Mouse (Mus musculus): ENCODE measurements around the gene Ndufaf3.
"Not testable (repeated sequence)": the region's sequence is repeated elsewhere in the genome, so short reads cannot be mapped to it uniquely, and the experiment has no call there.

The Ndufaf3 gene

DNA sequence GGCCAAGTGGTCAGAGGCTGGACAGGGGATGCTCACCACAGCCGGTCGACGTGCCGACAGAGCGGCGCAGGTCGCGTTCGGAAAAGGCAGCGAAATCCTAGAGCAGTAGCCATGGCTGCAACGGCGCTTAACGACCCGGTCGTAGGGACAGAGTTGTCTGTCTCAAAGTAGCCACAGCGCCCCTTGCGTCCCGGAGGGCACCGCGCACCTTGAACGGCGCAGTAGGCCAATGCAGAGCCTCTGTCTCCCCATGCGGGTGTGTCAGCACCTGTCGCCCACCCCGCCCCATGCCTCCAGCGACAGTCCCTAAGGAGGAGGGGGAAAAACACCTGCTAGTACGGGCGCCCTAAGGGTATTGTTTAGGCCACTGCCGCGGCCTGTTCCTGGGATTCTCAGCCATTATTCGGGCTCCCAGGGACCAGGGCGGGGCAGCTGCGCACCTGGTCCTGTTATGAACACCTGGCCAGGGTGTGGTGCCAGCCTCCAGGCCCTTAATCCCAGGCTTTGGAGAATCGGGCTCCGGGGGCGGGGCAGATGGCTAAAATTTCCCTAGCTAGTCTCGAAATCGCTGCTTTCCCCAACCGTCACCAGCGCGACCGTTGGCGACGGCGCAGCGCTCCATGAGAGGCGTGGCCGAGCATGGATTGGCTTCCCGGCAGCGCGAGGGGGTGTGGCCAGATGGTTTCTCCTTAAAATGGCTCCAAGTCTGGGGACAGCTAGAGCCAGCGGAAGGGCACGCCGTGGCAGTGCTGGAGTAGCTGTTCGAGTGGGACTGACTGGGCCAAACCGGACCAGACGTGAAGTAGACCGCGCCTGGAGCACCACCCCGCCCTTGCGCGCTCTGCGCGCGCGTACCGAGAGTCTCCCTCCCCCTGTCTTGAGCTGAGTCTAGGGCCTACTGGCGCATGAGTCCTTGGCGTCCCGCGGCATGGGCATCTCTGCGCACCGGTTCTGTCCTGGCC, at the start of gene Ndufaf3:
Gene Ndufaf3 (minus strand): TSS at position 620 of the 962 bp plus-strand sequence.
- peak; percentile 94 for DNase-seq (ENCODE audit: low spot score)

DNA sequence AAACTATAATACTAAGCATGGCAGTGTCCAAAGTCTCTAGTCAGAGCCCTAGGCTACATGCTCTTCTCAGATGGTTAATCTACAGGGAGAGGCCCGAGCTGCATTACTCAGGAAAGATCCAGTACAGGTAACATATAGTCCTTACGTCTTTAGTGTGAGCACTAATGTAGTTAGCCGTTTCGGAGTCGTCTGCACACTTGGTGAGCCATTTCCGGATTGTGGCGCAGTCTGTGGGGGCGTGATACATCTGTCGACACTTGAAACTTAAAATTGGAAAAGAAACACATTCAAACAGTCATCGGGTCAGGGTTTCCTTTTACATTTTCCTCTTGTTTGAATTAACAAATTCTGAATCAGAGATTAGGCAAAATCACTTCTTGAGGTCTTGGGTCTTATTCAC, 44.3 kb upstream of the Ndufaf3 start:
- DNase-seq (ENCODE audit: low spot score) = no peak

DNA sequence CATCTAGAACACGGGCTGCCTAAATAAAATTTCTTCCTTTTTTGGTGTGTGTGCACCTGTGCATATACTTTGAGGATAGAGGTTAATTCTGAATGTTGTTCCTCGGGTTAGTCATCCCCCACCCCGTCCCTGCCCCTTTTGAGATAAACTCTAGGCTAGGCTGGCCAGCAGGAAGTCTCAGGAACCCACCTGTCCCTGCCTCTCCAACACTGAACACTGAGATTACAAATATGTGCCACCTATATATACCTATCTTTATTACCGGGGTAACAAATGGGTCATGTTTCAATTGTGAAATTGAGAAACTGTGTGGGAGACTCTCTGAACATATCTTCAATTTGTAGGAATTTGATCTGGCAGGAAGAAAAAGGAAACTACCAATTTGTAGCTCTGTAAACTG, 41.7 kb upstream of the Ndufaf3 start:
- DNase-seq (ENCODE audit: low spot score) = no peak

DNA sequence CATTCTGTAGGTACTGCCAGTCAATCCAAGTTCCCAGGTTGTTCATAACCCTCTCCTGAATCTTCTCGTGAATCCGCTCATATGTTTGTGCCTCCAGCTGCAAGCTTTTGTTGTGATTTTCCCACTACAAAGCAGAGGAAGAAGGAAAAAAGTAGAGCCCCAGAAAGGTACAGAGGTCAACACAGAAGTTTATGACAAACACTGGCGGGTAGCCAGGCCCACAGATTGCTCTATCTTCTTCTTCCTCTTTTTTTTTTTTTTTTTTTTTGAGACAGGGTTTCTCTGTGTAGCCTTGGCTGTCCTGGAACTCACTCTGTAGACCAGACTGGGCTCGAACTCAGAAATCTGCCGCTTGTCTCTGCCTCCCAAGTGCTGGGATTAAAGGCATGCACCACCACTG, 40.7 kb upstream of the Ndufaf3 start:
- not testable (repeated sequence) for DNase-seq (ENCODE audit: low spot score)

DNA sequence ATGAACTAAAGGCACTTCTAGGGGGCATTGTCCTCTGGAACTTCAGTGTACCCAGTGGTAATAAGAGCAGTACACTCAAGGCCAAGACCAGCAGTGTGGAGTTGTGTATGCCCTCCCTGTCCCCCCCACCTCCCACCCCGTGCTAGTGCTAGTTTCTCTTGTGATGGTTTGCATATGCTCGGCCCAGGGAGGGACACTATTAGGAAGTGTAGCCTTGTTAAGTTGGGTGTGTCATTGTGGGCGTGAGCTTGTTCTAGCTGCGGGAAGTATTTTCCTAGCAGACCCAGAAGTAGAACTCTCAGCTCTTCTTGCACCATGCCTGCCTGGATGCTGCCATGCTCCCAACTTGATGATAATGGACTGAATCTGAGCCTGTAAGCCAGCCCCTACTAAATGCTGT, 34.8 kb upstream of the Ndufaf3 start:
- DNase-seq (ENCODE audit: low spot score) = no peak

DNA sequence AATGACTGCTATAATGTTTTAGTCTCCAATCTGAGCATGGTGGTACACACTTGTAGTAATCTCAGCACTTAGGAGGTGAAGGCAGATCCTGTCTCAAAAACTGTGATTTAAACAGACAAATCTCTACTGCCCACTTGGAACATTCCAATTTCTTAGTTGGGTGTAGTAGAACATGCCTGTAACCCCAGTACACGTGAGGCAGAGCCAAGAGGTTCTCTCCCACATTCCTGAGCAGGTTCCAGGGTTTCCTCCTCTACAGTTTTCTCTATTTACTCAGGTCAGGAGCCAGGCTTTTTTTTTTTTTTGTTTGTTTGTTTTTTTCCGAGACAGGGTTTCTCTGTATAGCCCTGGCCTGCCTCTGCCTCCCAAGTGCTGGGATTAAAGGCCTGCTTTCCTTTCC, 32.8 kb upstream of the Ndufaf3 start:
- no peak for DNase-seq (ENCODE audit: low spot score)

DNA sequence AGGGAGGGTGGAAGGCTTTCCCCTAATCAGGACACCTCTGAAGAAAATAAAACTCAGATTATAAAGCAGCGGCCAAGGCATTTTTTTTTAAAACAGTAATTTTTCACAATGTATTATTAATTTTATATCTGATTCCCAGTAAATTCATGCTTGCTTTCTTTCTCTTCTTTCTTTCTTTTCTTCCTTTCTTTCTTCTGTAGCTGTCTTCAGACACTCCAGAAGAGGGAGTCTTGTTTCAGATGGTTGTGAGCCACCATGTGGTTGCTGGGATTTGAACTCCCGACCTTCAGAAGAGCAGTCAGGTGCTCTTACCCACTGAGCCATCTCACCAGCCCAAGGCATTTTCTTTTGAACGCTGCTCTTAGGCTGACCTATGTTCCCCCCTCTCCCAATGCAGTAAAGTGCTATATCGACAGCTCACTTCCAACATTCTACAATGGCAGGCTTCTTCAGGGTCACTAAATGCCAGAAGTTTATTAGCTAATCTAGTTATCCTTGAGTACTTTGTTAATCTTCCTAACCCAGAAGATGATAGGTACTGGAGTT, 31.9 kb upstream of the Ndufaf3 start:
- no peak for DNase-seq (ENCODE audit: low spot score)

DNA sequence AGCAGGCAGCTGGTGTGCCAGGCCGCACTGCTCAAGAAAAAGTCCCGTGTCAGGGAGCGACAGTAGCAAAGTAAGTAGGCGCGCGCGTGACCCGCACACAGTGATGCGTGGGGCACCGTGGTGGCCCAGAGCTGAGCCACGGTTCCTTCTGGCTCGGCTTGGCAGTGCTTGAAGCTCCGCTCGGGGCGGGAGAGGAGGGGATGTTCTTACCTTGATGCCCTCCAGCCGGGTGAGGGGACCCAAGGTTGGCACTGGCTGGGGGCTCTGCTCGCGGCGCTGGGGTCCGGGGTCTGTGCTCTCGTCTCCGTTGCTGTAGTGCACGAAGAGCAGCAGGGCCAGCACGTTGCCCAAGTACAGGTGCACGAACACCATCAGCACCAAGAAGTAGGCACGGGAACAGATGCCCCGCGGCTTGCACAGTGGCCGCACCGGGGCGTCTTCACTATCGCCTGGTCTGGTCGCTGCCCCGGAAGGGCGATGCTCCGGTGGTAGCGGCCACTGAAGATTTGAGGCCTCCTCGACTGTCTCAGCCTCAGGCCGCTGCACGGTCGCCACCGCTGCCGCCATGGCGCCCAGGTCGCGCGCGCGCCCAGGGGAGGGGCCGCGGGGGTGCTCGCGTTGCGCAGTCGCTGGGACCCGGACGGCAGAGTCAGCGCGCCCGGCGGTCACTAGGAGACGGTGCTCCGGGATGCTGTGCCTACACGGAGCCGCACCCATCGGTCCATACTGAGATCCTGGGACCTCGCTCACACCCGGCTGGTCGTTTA, 29.9 kb upstream of the Ndufaf3 start, which contains the start of gene P4htm:
Gene P4htm (minus strand): TSS at position 670 of the 767 bp plus-strand sequence.
- DNase-seq (ENCODE audit: low spot score) = peak; percentile 31

DNA sequence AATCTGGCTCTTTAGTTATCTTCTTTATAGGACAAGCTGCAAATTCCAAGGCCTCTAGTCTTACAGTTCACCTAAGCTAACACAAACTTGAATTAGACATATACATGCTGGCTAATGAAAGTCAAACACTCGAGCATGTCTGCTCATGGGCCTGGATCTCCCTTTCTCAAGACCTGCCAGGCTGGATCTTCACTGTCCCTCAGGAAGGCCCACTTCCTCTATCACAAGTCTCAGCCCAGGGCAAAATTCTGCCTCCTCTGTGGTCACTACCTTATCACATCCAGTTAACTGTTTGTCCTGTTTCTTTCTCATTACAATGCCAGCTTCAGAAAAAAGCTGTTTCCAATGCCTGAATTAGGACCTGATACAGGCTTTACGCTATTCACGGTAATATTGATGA, 27.1 kb upstream of the Ndufaf3 start:
- no peak for DNase-seq (ENCODE audit: low spot score)

DNA sequence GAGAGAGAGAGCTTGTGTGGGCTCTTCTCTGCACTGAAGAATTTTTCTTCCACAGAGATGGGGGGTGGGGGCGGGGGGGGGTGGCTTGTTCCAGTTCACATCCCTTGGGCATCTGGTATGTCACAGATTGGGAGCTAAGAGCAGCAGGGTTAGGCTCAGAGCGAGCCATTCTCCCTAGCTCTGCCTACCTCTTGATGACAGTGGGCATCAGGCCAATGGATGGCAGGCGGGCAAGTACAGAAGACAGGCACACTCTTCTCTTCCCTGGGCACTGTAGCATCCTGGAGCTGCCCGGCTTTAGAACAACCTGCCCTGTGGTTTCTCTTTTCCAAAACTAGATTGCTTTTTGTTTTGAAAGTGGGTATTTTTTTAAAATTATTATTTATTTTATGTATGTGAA, 24.2 kb upstream of the Ndufaf3 start:
- DNase-seq (ENCODE audit: low spot score) = no peak

DNA sequence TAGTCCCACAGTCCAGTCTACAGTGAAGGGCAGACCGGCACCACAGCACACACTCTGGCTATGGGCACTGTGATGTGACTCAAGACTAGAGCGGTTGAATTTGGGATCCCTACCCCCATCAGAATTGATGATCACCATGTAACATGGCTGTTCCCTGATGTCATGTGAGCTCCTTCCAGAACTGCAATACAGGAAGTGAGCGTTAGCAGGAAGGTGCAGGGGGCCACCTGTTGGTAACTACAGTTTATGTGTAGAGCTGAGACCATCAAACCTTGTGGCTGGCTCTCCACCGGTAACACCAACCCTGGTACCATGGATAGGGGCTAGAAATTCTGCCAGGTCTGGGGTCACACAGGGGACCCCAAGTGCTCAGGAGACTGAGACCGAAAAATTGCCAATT, 22.0 kb upstream of the Ndufaf3 start:
- DNase-seq (ENCODE audit: low spot score) = no peak

DNA sequence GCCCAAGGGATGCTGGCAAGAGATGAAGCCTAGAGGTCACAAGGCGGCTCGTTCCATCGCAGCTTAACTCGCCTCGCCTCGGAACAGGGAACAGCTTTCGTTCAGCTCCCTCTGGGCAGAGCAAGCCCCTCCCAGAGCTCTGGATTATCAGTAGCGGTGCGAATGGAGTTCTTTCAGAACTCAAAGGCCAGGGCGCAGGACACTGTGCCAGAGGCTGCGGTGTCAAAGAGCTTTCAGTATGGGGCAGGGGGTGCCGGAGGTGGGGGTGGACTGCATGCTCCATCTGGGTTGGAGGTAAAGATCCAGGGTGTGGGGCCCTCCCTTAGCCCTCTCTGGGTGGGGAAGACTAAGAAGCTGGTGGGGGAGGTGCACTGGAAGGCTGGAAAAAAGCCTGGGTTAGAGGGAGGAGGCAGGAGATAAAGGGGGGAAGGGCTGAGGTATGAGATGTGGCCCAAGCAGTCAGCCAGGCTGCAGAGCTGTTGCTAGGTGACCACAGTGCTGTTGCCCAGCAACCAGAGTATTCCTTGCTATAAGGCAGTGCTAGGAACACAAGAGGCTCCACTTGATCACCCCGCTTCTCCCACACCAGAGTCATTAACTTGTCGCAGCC, 20.4 kb upstream of the Ndufaf3 start:
- DNase-seq (ENCODE audit: low spot score) = peak; percentile 81

DNA sequence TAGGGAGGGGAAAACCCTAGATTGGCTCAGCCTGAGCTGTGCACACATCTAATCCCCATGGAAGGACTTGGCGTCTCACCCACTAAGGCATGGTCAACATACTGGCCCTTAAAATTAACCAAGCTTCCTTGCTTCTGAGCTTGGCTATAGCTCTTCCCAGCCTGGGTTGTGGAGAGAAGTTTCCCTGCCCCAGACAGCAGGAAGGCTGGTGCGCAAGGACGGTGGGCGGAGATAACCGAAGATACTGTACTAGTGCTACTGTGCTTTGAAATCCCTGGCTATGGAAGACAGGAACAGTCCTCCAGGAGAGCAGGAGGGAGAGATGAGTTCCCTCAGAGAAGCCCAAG, 12.1 kb upstream of the Ndufaf3 start:
- no peak for DNase-seq (ENCODE audit: low spot score)

DNA sequence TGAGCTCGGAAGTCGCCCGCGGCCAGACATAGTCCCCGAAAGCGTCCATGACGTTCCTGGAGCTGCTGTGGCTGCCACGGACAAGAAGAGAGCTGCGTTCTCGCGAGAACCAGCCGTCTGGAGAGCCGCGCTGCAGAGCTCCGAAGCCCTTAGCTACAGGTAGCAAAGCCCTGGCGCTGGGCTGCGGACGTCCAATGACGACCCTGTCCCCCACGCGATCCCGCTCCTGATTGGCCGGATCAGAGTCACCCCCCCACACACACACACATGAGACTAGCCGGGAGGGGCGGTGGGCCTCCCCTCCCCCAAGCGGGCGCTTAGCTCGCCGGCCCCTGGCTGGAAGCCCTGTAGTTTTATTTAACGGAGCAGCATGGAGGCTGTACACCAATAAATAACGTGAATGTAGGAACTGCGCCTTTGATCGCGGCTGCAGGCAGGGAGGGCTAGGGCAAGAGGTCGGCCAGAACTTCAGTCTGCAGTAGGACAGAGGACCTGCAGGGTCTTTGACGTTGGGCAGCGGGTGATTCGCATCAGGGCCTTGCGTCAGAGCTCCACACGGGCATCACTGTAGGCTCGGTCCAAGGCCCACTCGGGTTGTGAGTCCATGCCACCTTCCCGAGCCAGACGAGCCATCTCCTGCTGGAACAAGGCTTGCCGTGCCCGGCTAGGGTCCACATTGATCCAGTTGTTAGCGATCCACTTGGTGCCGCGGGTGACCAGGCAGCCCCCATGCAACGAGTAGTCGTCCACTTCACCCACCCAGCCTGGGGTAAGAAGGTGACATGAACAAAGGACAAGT, 11.5 kb upstream of the Ndufaf3 start, which contains the start of gene Wdr6:
Gene Wdr6 (minus strand): TSS at position 195 of the 799 bp plus-strand sequence.
- peak; percentile 94 for DNase-seq (ENCODE audit: low spot score)

DNA sequence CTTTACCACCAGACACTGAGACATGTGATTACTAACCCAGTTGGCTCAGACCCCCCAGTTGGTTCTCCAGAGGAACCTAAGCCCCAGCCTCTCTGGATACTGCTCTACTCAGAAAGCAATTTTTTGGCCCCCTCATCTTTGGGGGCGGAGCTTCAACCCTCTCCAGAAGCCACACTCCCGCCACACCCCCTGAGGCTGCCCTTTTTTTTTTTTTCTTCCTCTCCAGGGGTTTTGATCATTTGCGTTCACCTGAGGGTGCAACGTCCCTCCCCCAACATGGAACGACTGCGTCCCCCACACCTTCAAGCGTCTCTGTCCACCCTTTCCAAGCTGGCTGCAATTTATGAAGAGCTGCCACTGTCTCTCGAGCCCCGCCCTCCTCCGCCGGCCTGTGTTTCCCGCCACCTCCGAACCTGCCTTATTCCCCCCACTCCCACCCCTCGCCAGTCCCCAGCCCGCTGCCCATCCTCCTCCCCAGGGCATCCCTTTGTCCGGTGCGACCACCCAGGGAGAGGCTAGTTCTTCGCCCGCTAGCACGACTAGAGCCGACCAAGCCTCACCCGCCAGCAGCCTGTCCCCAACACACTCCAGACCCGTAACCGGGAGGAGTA, 10.8 kb upstream of the Ndufaf3 start:
- DNase-seq (ENCODE audit: low spot score) = no peak

DNA sequence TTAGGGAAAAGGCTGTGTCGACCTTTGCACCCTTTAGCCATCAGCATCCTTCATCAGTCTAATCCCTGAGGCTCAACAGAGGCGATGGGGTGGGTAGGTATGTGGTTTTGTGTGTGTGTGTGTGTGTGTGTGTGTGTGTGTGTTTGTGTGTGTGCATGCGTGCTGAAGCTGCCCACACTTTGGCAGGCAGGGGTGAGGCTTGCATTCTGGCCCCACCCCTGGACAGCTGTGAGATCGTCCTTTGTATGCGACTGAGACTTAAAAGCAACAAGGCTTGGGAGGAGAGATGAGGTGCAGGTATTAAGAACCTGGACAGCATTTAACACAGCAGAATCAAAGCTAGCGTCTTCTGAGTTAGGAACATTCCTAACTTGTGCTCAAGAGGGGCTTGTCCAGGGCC, 9.8 kb upstream of the Ndufaf3 start:
- no peak for DNase-seq (ENCODE audit: low spot score)

DNA sequence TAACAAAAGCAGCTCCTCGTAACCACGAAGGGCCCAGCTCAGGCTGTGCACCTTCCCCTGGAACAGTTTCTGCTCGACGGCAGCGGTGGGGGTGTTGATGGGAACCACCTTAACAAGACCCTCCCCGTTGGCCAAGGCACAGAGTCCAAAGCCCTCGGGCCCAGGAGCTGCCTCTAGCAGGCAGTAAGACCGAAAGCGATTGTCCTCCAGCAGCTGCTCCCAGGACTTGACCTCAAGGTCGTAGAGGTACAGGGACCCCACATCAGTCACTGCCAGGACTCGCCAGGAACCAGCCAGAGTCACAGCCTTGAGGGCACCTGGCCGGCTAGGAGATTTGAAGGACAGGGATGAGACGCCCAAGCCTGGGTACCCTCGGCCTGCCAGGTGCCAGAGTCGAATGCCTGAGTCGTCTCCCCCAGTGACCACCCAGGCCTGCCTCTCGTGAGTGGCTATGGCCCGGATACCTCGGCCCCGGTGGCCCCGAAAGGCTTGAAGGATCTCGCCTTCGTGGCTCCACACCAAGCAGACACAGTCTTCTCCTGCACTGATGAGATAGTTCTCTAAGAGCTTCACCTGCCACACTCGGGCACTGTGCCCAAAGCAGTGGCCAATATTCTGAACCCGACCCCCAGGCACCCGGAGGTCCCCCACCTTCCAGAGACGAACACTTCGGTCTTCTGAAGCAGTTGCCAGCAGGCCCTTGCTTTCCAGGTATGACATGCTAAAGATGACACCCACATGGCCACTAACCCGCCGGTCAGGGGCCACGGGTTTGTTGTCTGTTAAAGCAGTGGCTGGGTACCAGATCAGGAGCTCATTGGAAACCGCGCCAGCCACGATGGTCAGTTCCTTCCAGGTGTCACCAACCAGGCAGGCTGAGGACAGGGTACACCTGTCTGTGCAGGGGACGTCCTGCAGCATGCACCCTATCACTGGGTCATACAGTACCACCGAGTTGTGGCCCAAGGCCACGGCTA, 8.4 kb upstream of the Ndufaf3 start:
- no peak for DNase-seq (ENCODE audit: low spot score)

DNA sequence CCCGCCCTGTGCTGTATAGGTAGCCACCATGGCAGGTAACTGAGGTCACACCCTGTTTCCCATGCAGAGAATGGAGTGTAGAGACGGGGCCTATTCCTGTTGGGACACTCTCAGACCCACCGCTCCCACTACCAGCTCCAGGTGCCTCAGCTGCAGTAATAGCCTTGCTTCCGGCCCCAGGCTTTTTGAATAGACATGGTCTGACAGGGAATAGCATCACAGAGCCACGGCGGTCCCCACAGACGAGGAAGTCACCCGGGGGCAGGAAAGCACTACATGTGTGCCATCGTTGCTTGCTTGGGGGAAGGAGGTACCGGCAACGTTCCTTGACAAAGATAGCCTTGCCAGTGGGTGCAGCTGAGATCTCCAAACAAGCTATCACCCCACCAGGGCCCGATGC, 7.7 kb upstream of the Ndufaf3 start:
- no peak for DNase-seq (ENCODE audit: low spot score)

DNA sequence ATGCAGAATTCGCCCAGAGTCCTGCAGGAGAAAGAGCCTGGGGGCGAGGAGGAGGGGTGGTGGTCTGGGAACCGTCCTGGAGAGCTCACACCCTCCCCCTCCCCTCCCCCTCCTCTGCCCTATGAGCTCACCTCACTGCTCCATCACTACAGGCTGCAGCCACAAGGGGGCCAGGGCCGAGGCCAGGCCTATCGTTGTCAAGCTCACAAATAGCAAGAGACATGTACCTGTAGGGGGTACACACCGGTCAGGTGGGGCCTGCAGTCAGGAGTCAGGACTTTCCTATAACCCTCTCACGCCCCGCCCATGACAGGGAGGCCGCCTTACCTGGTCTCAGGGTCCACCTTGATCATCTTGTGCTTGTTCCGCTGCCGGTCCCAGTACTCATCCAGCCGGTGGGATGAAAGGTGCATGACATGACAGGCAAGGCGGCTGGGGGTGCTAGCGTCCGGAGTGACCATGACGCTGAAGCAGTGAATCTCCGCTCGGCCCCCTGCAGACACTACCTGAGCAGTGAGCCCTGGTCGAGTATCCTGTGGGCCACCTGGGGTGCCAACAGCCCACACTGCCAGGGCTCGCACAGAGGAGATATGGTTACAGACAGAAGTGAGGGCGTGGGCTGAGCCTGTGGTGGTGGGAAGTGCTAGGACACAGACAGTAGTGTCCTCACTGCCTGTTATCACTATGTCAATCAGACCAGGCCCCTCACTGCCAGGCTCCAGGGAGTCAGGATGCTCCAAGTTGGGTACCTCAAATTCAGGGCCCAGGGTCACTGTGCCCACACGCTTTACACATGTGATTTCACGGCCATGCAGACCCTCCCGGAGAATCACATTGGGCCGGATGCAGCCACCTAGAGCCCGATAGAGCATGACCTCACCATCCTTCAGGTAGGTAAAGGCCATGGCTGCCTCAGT, 6.8 kb upstream of the Ndufaf3 start:
- DNase-seq (ENCODE audit: low spot score) = no peak
